Mouse (Mus musculus): ENCODE measurements around the gene Omt2b. TPM values are rescaled to one million over a fixed set of nuclear protein-coding genes. Genes with fewer than 3 reads are reported as not detected.
"Not testable (repeated sequence)": the region's sequence is repeated elsewhere in the genome, so short reads cannot be mapped to it uniquely, and the experiment has no call there.

The Omt2b gene
- polyA plus RNA-seq (2016; fragmentation: Nextera tagmentation; extraction: Ambion mirVana): not detected in 2 replicates

- not testable (repeated sequence) for H3K4me3 ChIP-seq; H3K27me3 ChIP-seq (ENCODE audit: low read depth, poor library complexity, severe bottlenecking); H3K4me1 ChIP-seq; H3K9me3 ChIP-seq (replicated peaks); DNase-seq (ENCODE audit: low spot score); H3K36me3 ChIP-seq; H3K27ac ChIP-seq
- 82% methylated on average over 1 of the region's 1 CpGs for WGBS
These were observed at the start of gene Omt2b for GRCm38 (mm10) chr9:78327289-78327688. Gene Omt2b, plus strand, starts transcription at chr9:78327589.

GRCm38 (mm10) chr9:78282002-78282711 is 45.2 kb upstream of the Omt2b start:
- H3K27me3 ChIP-seq (ENCODE audit: low read depth, poor library complexity, severe bottlenecking); H3K4me1 ChIP-seq; H3K4me3 ChIP-seq; H3K9me3 ChIP-seq (replicated peaks); H3K36me3 ChIP-seq; H3K27ac ChIP-seq; DNase-seq (ENCODE audit: low spot score): not testable (repeated sequence)
- 91% methylated on average over 4 of the region's 4 CpGs for WGBS

GRCm38 (mm10) chr9:78289063-78289462 is 38.3 kb upstream of the Omt2b start:
- H3K27me3 ChIP-seq (ENCODE audit: low read depth, poor library complexity, severe bottlenecking); H3K9me3 ChIP-seq (replicated peaks); H3K36me3 ChIP-seq; H3K4me3 ChIP-seq; DNase-seq (ENCODE audit: low spot score); H3K27ac ChIP-seq; H3K4me1 ChIP-seq: not testable (repeated sequence)
- WGBS: 89% methylated on average over 1 of the region's 1 CpGs

GRCm38 (mm10) chr9:78289723-78290122 is 37.7 kb upstream of the Omt2b start, which contains the start of gene Gm10639:
Gene Gm10639, plus strand, starts transcription at chr9:78289923.
- not testable (repeated sequence) for H3K27ac ChIP-seq; H3K4me1 ChIP-seq; H3K36me3 ChIP-seq; DNase-seq (ENCODE audit: low spot score); H3K9me3 ChIP-seq (replicated peaks); H3K4me3 ChIP-seq; H3K27me3 ChIP-seq (ENCODE audit: low read depth, poor library complexity, severe bottlenecking)
- WGBS: 87% methylated on average over 3 of the region's 3 CpGs

- WGBS: 77% methylated on average over 8 of the region's 8 CpGs
- not testable (repeated sequence) for H3K27me3 ChIP-seq (ENCODE audit: low read depth, poor library complexity, severe bottlenecking)
These were observed 34.9 kb upstream of the Omt2b start for GRCm38 (mm10) chr9:78292462-78292861.

GRCm38 (mm10) chr9:78293683-78294082 is 33.7 kb upstream of the Omt2b start:
- not testable (repeated sequence) for H3K27ac ChIP-seq; H3K36me3 ChIP-seq; DNase-seq (ENCODE audit: low spot score); H3K27me3 ChIP-seq (ENCODE audit: low read depth, poor library complexity, severe bottlenecking); H3K4me3 ChIP-seq; H3K4me1 ChIP-seq; H3K9me3 ChIP-seq (replicated peaks)
- WGBS: 100% methylated on average over 1 of the region's 1 CpGs

More at GRCm38 (mm10) chr9:78292462-78292861, 34.9 kb upstream of the Omt2b start:
- not testable (repeated sequence) for DNase-seq (ENCODE audit: low spot score); H3K4me1 ChIP-seq; H3K36me3 ChIP-seq; H3K9me3 ChIP-seq (replicated peaks); H3K27ac ChIP-seq; H3K4me3 ChIP-seq

- not testable (repeated sequence) for H3K27me3 ChIP-seq (ENCODE audit: low read depth, poor library complexity, severe bottlenecking); H3K9me3 ChIP-seq (replicated peaks); H3K27ac ChIP-seq; H3K36me3 ChIP-seq; DNase-seq (ENCODE audit: low spot score); H3K4me1 ChIP-seq; H3K4me3 ChIP-seq
- WGBS: 85% methylated on average over 7 of the region's 7 CpGs
These were observed 32.6 kb upstream of the Omt2b start for GRCm38 (mm10) chr9:78294781-78295180.

- WGBS: 10% methylated on average over 6 of the region's 6 CpGs
- H3K27me3 ChIP-seq (ENCODE audit: low read depth, poor library complexity, severe bottlenecking); H3K27ac ChIP-seq; H3K4me1 ChIP-seq; H3K4me3 ChIP-seq; H3K36me3 ChIP-seq; H3K9me3 ChIP-seq (replicated peaks): not testable (repeated sequence)
- peak; percentile 76 for DNase-seq (ENCODE audit: low spot score)
These were observed 31.3 kb upstream of the Omt2b start for GRCm38 (mm10) chr9:78296089-78296488.

GRCm38 (mm10) chr9:78298232-78298631 is 29.2 kb upstream of the Omt2b start:
- H3K36me3 ChIP-seq: no peaks in the 10 kb centered on the region
- no peaks in the 10 kb centered on the region for H3K9me3 ChIP-seq (replicated peaks)
- H3K27ac ChIP-seq: no peak overlapping the region
- no peaks in the 10 kb centered on the region for H3K27me3 ChIP-seq (ENCODE audit: low read depth, poor library complexity, severe bottlenecking)
- no peaks in the 10 kb centered on the region for H3K4me1 ChIP-seq
- no peak for DNase-seq (ENCODE audit: low spot score)
- H3K4me3 ChIP-seq: no peak overlapping the region
- 89% methylated on average over 1 of the region's 1 CpGs for WGBS

- WGBS: 72% methylated on average over 1 of the region's 1 CpGs
These were observed 28.2 kb upstream of the Omt2b start for GRCm38 (mm10) chr9:78299143-78299542.

GRCm38 (mm10) chr9:78308122-78308521 is 19.3 kb upstream of the Omt2b start:
- H3K27ac ChIP-seq; H3K9me3 ChIP-seq (replicated peaks); DNase-seq (ENCODE audit: low spot score); H3K4me1 ChIP-seq; H3K36me3 ChIP-seq; H3K27me3 ChIP-seq (ENCODE audit: low read depth, poor library complexity, severe bottlenecking); H3K4me3 ChIP-seq: not testable (repeated sequence)
- WGBS: 88% methylated on average over 3 of the region's 3 CpGs

More at GRCm38 (mm10) chr9:78299143-78299542, 28.2 kb upstream of the Omt2b start:
- not testable (repeated sequence) for H3K4me1 ChIP-seq; H3K4me3 ChIP-seq; H3K36me3 ChIP-seq; H3K27me3 ChIP-seq (ENCODE audit: low read depth, poor library complexity, severe bottlenecking); DNase-seq (ENCODE audit: low spot score); H3K27ac ChIP-seq; H3K9me3 ChIP-seq (replicated peaks)

- H3K27ac ChIP-seq: no peak within 1 kb of the TSS
- 87% methylated on average over 2 of the region's 2 CpGs for WGBS
- H3K27me3 ChIP-seq (ENCODE audit: low read depth, poor library complexity, severe bottlenecking): no peaks in the 10 kb centered on the region
- H3K4me1 ChIP-seq: no peaks in the 10 kb centered on the region
- H3K4me3 ChIP-seq: no peak within 1 kb of the TSS
- no peaks in the 10 kb centered on the region for H3K9me3 ChIP-seq (replicated peaks)
- no peak for DNase-seq (ENCODE audit: low spot score)
- no peaks in the 10 kb centered on the region for H3K36me3 ChIP-seq
These were observed 12.7 kb upstream of the Omt2b start, which contains the start of gene Omt2a for GRCm38 (mm10) chr9:78314696-78315095. Gene Omt2a, minus strand, starts transcription at chr9:78314796.

- Histone ChIP-seq H3K9me3 (replicated peaks) (no peaks in the 10 kb centered on the region), H3K36me3 (no peaks in the 10 kb centered on the region), H3K27ac (no peak overlapping the region), H3K4me1 (no peaks in the 10 kb centered on the region), H3K27me3 (ENCODE audit: low read depth, poor library complexity, severe bottlenecking) (no peaks in the 10 kb centered on the region), H3K4me3 (no peak overlapping the region)
- WGBS: 38% methylated on average over 1 of the region's 1 CpGs
- DNase-seq (ENCODE audit: low spot score): no peak
These were observed 7.9 kb upstream of the Omt2b start for GRCm38 (mm10) chr9:78319499-78319898.

GRCm38 (mm10) chr9:78337050-78337449 is 9.7 kb downstream of the Omt2b start:
- H3K4me1 ChIP-seq; H3K9me3 ChIP-seq (replicated peaks); H3K27me3 ChIP-seq (ENCODE audit: low read depth, poor library complexity, severe bottlenecking); H3K4me3 ChIP-seq; H3K36me3 ChIP-seq; H3K27ac ChIP-seq; DNase-seq (ENCODE audit: low spot score): not testable (repeated sequence)
